ENCODE assay signal across 13 mouse cellular contexts in genomic region chr4:118564062-118564925, GRCm38 (mm10). TPM values are rescaled to one million over a fixed set of nuclear protein-coding genes. Genes with fewer than 3 reads are reported as not detected.
A peak's percentile ranks its signal among the peaks of the same experiment; 100 is the strongest.
DNase-seq lines count a peak whose midpoint lies in the region; ATAC-seq lines count a peak whose summit lies in the region.
"Had no signal": no experiment of that assay in that cellular context is flagged by ENCODE, and none has a peak within 500 bp of the region (broad histone marks: within the 10 kb centered on the region; RNA-seq: fewer than 3 reads in every experiment).

No protein-coding gene starts in this region.

- peaks cover 4% of the 10 kb centered on the region; the same call in 1 of the 2 replicates for H3K4me1 ChIP-seq in embryonic facial prominence, embryonic 13.5 days
- no peaks in the 10 kb centered on the region for H3K4me1 ChIP-seq in midbrain, embryonic 12.5 days
- H3K4me1 ChIP-seq: neural tube, embryonic 12.5 days had no signal

- DNase-seq in gastrocnemius, postnatal 10 days: peak; percentile 42
- DNase-seq in gastrocnemius, adult 8-10 months (ENCODE audit: low spot score in 2 of 2): no peak
- peak; percentile 23 to 44 for DNase-seq in kidney, postnatal 25 days
- DNase-seq in kidney, postnatal 10 days: no peak
- no peak for DNase-seq in right cerebral cortex, adult 2 months (ENCODE audit: low spot score in 2 of 2)
- no peak for DNase-seq in left cerebral cortex, adult 18-20 months (ENCODE audit: low spot score in 2 of 2)
- DNase-seq: heart, adult 11 months; lung, postnatal 36 days; thymus, adult 2 months had no signal

- no peaks in the 10 kb centered on the region for H3K36me3 ChIP-seq in embryonic facial prominence, embryonic 13.5 days
- H3K36me3 ChIP-seq in midbrain, embryonic 12.5 days: no peaks in the 10 kb centered on the region
- H3K36me3 ChIP-seq: neural tube, embryonic 12.5 days had no signal

- peak overlapping the region; percentile 27; the same call in 1 of the 2 replicates for H3K9ac ChIP-seq in embryonic facial prominence, embryonic 13.5 days
- no peak overlapping the region for H3K9ac ChIP-seq in midbrain, embryonic 12.5 days (replicated peaks)
- H3K9ac ChIP-seq: neural tube, embryonic 12.5 days had no signal

- WGBS in embryonic facial prominence, embryonic 13.5 days: 69% methylated on average over 13 of the region's 13 CpGs
- WGBS in midbrain, embryonic 12.5 days: 57% methylated on average over 13 of the region's 13 CpGs

- H3K9me3 ChIP-seq in embryonic facial prominence, embryonic 13.5 days: no peaks in the 10 kb centered on the region
- peaks cover 4% of the 10 kb centered on the region; the same call in 1 of the 2 replicates for H3K9me3 ChIP-seq in midbrain, embryonic 12.5 days

- 0 out of 2 replicates have a peak, but pooled peaks have one; percentile 33 for ATAC-seq in embryonic facial prominence, embryonic 13.5 days (ENCODE audit: insufficient number of reproducible peaks, insufficient read depth, low FRiP score, low TSS enrichment, low read depth)
- no peak; the same call in 1 of the 2 replicates for ATAC-seq in midbrain, embryonic 12.5 days (ENCODE audit: low FRiP score, low read depth)

- peak overlapping the region; percentile 79 for H3K27ac ChIP-seq in embryonic facial prominence, embryonic 13.5 days
- H3K27ac ChIP-seq in midbrain, embryonic 12.5 days (replicated peaks): peak overlapping the region; percentile 32; the same call in 1 of the 2 replicates
- H3K27ac ChIP-seq: neural tube, embryonic 12.5 days had no signal

- H3K4me2 ChIP-seq in embryonic facial prominence, embryonic 13.5 days: no peak overlapping the region
- no peak overlapping the region for H3K4me2 ChIP-seq in midbrain, embryonic 12.5 days (replicated peaks)
- H3K4me2 ChIP-seq: neural tube, embryonic 12.5 days had no signal

- no peak overlapping the region for H3K4me3 ChIP-seq in embryonic facial prominence, embryonic 13.5 days
- no peak overlapping the region for H3K4me3 ChIP-seq in midbrain, embryonic 12.5 days
- H3K4me3 ChIP-seq: neural tube, embryonic 12.5 days had no signal

- no peaks in the 10 kb centered on the region; the same call in 1 of the 2 replicates for H3K27me3 ChIP-seq in embryonic facial prominence, embryonic 13.5 days
- no peaks in the 10 kb centered on the region; the same call in 1 of the 2 replicates for H3K27me3 ChIP-seq in midbrain, embryonic 12.5 days
- H3K27me3 ChIP-seq: neural tube, embryonic 12.5 days had no signal

RNA-seq across cellular contexts. Expression of gene Tmem125, which starts 20.4 kb away (rescaled TPM):
- under 1 TPM; 0.14 to 0.23 TPM for total RNA-seq in gastrocnemius, postnatal 10 days (2021)
- total RNA-seq in gastrocnemius, adult 8-10 months (2022): not detected
- 2.8 and 3.2 TPM in 2 replicates for polyA plus RNA-seq in embryonic facial prominence, embryonic 13.5 days (2015; fragmentation: Nextera tagmentation; extraction: Ambion mirVana)
- 0.13 and 0.26 TPM in 2 replicates for polyA plus RNA-seq in midbrain, embryonic 12.5 days (2016; fragmentation: Nextera tagmentation; extraction: Ambion mirVana)
- 1 to 10 TPM; 5.0 to 5.3 TPM for total RNA-seq in left cerebral cortex, adult 18-20 months (2021)

RNA-seq across cellular contexts. Expression of gene 2610528J11Rik, which starts 37.5 kb away (rescaled TPM):
- total RNA-seq in gastrocnemius, postnatal 10 days (2021): not detected
- total RNA-seq in gastrocnemius, adult 8-10 months (2022): not detected
- polyA plus RNA-seq in embryonic facial prominence, embryonic 13.5 days (2015; fragmentation: Nextera tagmentation; extraction: Ambion mirVana): 4.1 and 5.0 TPM in 2 replicates
- polyA plus RNA-seq in midbrain, embryonic 12.5 days (2016; fragmentation: Nextera tagmentation; extraction: Ambion mirVana): 0.26 and 0.48 TPM in 2 replicates
- not detected for total RNA-seq in left cerebral cortex, adult 18-20 months (2021)
- total RNA-seq: left cerebral cortex, postnatal 25 days had no signal
- polyA plus RNA-seq: neural tube, embryonic 12.5 days had no signal

RNA-seq across cellular contexts. Expression of gene Cfap57, which starts 56.3 kb away (rescaled TPM):
- not detected for total RNA-seq in gastrocnemius, postnatal 10 days (2021)
- not detected for total RNA-seq in gastrocnemius, adult 8-10 months (2022)
- 0.17 and 0.22 TPM in 2 replicates for polyA plus RNA-seq in embryonic facial prominence, embryonic 13.5 days (2015; fragmentation: Nextera tagmentation; extraction: Ambion mirVana)
- polyA plus RNA-seq in midbrain, embryonic 12.5 days (2016; fragmentation: Nextera tagmentation; extraction: Ambion mirVana): 0.92 and 1.5 TPM in 2 replicates
- total RNA-seq in left cerebral cortex, adult 18-20 months (2021): under 1 TPM; 0.79 to 0.98 TPM

RNA-seq across cellular contexts. Expression of gene Ebna1bp2, which starts 56.3 kb away (rescaled TPM):
- total RNA-seq in gastrocnemius, postnatal 10 days (2021): 10 to 100 TPM; 43.3 to 47.1 TPM
- total RNA-seq in gastrocnemius, adult 8-10 months (2022): 10 to 100 TPM; 22.3 to 30.7 (median 25.1) TPM
- polyA plus RNA-seq in embryonic facial prominence, embryonic 13.5 days (2015; fragmentation: Nextera tagmentation; extraction: Ambion mirVana): 141 and 164 TPM in 2 replicates
- 167 TPM in 2 replicates for polyA plus RNA-seq in midbrain, embryonic 12.5 days (2016; fragmentation: Nextera tagmentation; extraction: Ambion mirVana)
- total RNA-seq in left cerebral cortex, adult 18-20 months (2021): 10 to 100 TPM; 55.9 to 63.5 TPM

Comparison
In these comparisons a context has a peak if more than half of its experiments do, and no peak if none do; other contexts are left out.
1. DNase-seq: peak in gastrocnemius, postnatal 10 days (single experiment) and kidney, postnatal 25 days (2 of 2); none in gastrocnemius, adult 8-10 months (0 of 2), kidney, postnatal 10 days (single experiment), right cerebral cortex, adult 2 months (0 of 2) and left cerebral cortex, adult 18-20 months (0 of 2).
2. RNA of gene Tmem125, which starts 20.4 kb away (total RNA-seq): 5.0 to 5.3 TPM in left cerebral cortex, adult 18-20 months; 0.14 to 0.23 TPM in gastrocnemius, postnatal 10 days and not detected in gastrocnemius, adult 8-10 months; every median in the first group is over 4 times any median in the second.